Mouse (Mus musculus) embryonic fibroblast, embryonic 13.5 days (primary cell): ENCODE data around the gene Dennd5a. TPM values are rescaled to one million over a fixed set of nuclear protein-coding genes. Genes with fewer than 3 reads are reported as not detected.

Experiments used
- H3K27ac ChIP-seq: 2 replicates; pipeline ENCODE4 v1.5.1; 2012; ENCODE audit warnings: low read length, control low read depth, inconsistent platforms; ENCODE audit not compliant: insufficient read depth
- H3K4me1 ChIP-seq: 2 replicates; pipeline ENCODE4 v1.6.1; 2011; ENCODE audit warnings: low read length; ENCODE audit not compliant: control insufficient read depth, insufficient read depth
- H3K4me3 ChIP-seq: 2 replicates; pipeline ENCODE4 v1.5.1; 2011; ENCODE audit warnings: mild to moderate bottlenecking, control low read depth, low read length; ENCODE audit not compliant: insufficient read depth
- CTCF ChIP-seq: IDR thresholded peaks from 2 replicates; pipeline ENCODE4 v1.5.1; 2011; ENCODE audit warnings: mild to moderate bottlenecking, control low read depth, low read length, moderate library complexity, borderline replicate concordance; ENCODE audit not compliant: insufficient read depth
- POLR2A ChIP-seq: IDR thresholded peaks from 2 replicates; pipeline ENCODE4 v1.6.1; 2011; ENCODE audit warnings: low read depth, mild to moderate bottlenecking, control low read depth, low read length, moderate library complexity
- polyA plus RNA-seq: library from polyadenylated mRNA; stranded (reverse); fragments of >200 nt; gene quantifications from 2 replicates; pipeline ENCODE4 v1.2.4, GENCODE M21; 2011; ENCODE audit warnings: low read depth; ENCODE audit not compliant: missing spikeins, insufficient read length

Gene Dennd5a
- polyA plus RNA-seq, 1 experiment = 103 TPM

DNA sequence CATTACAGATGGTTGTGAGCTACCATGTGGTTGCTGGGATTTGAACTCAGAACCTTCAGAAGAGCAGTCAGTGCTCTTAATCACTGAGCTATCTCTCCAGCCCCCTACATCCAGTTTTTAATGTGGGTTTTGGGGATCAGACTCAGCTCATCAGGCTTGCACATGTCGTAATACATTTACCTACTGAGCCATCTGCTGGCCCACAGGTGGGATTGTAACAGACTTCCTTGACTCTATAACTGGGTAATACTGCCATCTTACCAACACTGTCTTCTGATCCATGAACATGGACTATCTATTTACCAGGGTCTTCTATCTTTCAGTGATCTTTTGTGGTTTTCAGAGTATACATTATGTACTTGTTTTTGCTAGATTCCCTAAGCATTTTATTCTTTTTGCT, 74.0 kb downstream of the Dennd5a start:
- TF ChIP-seq CTCF (no peak), POLR2A (no peak)
- no peak overlapping the region for H3K27ac ChIP-seq
- no peak overlapping the region for H3K4me3 ChIP-seq
- H3K4me1 ChIP-seq = no peaks in the 10 kb centered on the region

GRCm38 (mm10) chr7:109882574-109882973, 77.7 kb downstream of the Dennd5a start:
- Histone ChIP-seq H3K4me3 (no peak overlapping the region), H3K27ac (no peak overlapping the region), H3K4me1 (no peaks in the 10 kb centered on the region)
- no peak for TF ChIP-seq POLR2A
- no peak for TF ChIP-seq CTCF

DNA sequence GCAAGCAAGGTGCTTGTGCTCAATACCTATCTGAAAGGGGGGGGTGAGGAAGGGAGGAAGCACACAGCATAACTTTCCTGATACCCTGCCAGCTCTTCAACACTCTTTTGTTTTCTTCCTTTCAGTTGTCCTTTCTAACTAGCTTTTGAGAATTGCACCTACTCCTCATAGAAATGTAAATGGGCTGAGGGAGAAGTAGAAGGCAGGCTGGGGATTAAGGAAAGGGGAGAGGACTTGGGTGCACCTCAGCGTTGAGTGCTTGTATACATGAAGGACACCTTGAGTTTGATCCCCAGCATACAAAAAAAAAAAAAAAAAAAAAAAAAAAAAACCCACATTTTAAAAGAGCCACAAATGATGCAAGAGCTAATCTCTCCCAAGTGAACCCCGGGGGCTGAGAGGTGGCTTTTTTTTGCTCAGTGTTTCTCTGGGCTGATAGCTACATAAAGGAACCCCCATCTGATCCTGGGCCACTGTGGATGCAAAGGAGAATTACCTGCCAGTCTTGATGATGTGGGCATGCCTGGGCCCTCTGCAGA, 78.6 kb downstream of the Dennd5a start:
- TF ChIP-seq POLR2A (no peak), CTCF (no peak)
- no peaks in the 10 kb centered on the region for H3K4me1 ChIP-seq
- no peak overlapping the region for H3K27ac ChIP-seq
- no peak overlapping the region for H3K4me3 ChIP-seq

- Histone ChIP-seq H3K27ac (no peak overlapping the region), H3K4me3 (no peak overlapping the region), H3K4me1 (no peaks in the 10 kb centered on the region)
- TF ChIP-seq CTCF (no peak), POLR2A (no peak)
These were observed 81.1 kb downstream of the Dennd5a start for GRCm38 (mm10) chr7:109879158-109879557.

- TF ChIP-seq POLR2A = no peak
- no peak for TF ChIP-seq CTCF
- Histone ChIP-seq H3K4me3 (no peak overlapping the region), H3K4me1 (no peaks in the 10 kb centered on the region), H3K27ac (no peak overlapping the region)
These were observed 84.2 kb downstream of the Dennd5a start for GRCm38 (mm10) chr7:109876085-109876484.

DNA sequence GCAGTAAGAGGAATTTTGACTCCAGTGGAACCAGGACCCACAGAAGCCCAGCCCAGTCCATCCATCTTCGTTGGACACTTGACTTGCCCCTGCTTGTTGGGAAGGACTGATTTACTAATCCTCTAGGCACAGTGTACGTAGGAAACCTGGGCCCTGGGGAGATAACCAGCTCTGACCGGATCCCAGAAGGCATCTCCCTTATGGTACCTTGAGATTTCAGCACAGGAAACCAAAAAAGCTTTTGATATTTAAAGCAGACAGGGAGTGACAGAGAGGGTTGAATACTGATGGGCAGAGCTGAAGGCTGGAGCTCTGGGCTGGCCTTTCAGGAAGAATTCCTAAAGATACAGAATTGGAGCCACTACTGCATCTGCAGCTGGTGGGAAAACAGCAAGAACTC, 84.7 kb downstream of the Dennd5a start:
- Histone ChIP-seq H3K4me3 (no peak overlapping the region), H3K4me1 (no peaks in the 10 kb centered on the region), H3K27ac (no peak overlapping the region)
- TF ChIP-seq CTCF (no peak), POLR2A (no peak)

- Histone ChIP-seq H3K4me3 (no peak overlapping the region), H3K27ac (no peak overlapping the region), H3K4me1 (no peaks in the 10 kb centered on the region)
- TF ChIP-seq CTCF (no peak), POLR2A (no peak)
These were observed 85.2 kb downstream of the Dennd5a start for GRCm38 (mm10) chr7:109875033-109875432.

- Histone ChIP-seq H3K4me3 (no peak overlapping the region), H3K4me1 (no peaks in the 10 kb centered on the region), H3K27ac (no peak overlapping the region)
- TF ChIP-seq CTCF = no peak
- TF ChIP-seq POLR2A = no peak
These were observed 87.1 kb downstream of the Dennd5a start for GRCm38 (mm10) chr7:109873170-109873569.

GRCm38 (mm10) chr7:109871232-109871631, 89.0 kb downstream of the Dennd5a start:
- Histone ChIP-seq H3K27ac (no peak overlapping the region), H3K4me3 (no peak overlapping the region), H3K4me1 (no peaks in the 10 kb centered on the region)
- TF ChIP-seq CTCF (no peak), POLR2A (no peak)

DNA sequence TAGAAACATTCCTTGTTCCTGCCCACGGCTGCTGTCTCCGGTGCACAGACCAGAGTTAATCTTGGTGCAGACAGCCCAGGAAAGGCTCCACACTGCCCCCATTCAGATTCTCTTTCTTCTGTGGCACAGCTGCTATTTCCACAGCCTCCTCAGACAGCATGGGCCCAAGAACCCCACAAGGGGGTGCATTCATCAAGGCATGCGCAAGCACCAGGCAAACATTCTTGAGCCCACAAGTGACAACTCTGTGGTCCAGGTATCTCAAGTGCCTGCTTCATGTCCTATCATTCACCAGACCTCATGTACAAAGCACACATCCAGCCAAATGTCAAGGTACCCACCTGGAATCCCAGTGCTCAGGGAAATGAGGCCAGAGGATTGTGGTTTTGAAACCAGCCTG, 91.8 kb downstream of the Dennd5a start:
- TF ChIP-seq CTCF (no peak), POLR2A (no peak)
- no peaks in the 10 kb centered on the region for H3K4me1 ChIP-seq
- H3K4me3 ChIP-seq = no peak overlapping the region
- no peak overlapping the region for H3K27ac ChIP-seq

- Histone ChIP-seq H3K27ac (no peak overlapping the region), H3K4me3 (no peak overlapping the region), H3K4me1 (no peaks in the 10 kb centered on the region)
- TF ChIP-seq POLR2A = no peak
- no peak for TF ChIP-seq CTCF
These were observed 93.6 kb downstream of the Dennd5a start for GRCm38 (mm10) chr7:109866643-109867042.
